Mouse (Mus musculus): ENCODE results near the gene Abcb1a.

GRCm38 (mm10) chr5:8719556-8719955 is 59.7 kb downstream of the Abcb1a start:
- TF ChIP-seq GATA1 (IDR thresholded peaks at IDR 0.05; ENCODE audit: low read length) (no peak), TAL1 (IDR thresholded peaks at IDR 0.05; ENCODE audit: low read length) (no peak)
